Mouse (Mus musculus): ENCODE measurements at regions not wholly inside any gene's neighbourhood (a gene's known extent, or its start where the extent isn't known, plus 50 kb on each side); places are given as distances from the start of the nearest gene placed in this dataset.

DNA sequence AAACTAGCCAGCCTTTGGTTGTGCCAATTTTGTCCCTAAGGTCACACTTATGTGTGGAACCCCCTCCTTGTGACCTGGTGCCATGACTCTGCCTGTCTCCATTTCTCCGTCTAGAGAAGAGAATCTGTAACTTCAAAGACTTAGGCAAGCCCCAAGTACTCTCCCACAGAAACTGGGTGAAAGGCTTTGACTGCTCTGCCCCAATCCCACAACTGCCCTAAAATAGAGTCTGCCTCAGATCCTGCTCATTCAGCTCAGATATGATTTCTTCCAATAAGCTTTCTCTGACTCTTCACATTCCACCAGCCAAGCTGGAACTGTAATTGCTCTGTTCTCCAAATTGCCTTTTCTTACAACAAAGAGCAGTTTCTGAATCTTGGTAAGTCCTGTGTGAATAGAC lies 107.4 kb upstream of the Bcl6 start:
- DNase-seq (ENCODE audit: low spot score), result no peak

- DNase-seq (ENCODE audit: low spot score), result no peak
These were observed 107.0 kb upstream of the Bcl6 start for GRCm38 (mm10) chr16:24095630-24096029.

- no peak for DNase-seq (ENCODE audit: low spot score)
These were observed 105.9 kb upstream of the Bcl6 start for GRCm38 (mm10) chr16:24094566-24094965.

DNA sequence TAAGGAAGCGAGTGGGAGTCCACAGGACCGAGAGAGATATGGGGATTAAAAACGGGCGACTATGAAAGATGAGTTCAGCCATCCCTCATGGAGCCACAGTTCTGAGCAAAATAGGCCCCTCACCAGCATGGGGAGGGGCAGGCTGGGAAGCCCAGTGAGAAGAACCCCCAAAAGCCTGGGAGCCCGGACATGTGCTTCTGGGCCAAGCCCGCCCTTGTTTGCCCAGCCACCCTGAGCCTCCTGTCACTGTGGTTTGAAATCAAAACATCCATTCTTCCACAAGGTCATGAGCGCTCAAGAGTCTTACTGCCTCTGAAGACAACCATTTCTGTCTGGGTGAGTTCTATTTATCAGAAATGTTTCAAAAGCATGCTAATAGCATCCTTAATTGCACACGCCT lies 105.0 kb upstream of the Bcl6 start:
- DNase-seq (ENCODE audit: low spot score), result no peak

GRCm38 (mm10) chr16:24092616-24093525 lies 104.2 kb upstream of the Bcl6 start:
- no peak for DNase-seq (ENCODE audit: low spot score)

DNA sequence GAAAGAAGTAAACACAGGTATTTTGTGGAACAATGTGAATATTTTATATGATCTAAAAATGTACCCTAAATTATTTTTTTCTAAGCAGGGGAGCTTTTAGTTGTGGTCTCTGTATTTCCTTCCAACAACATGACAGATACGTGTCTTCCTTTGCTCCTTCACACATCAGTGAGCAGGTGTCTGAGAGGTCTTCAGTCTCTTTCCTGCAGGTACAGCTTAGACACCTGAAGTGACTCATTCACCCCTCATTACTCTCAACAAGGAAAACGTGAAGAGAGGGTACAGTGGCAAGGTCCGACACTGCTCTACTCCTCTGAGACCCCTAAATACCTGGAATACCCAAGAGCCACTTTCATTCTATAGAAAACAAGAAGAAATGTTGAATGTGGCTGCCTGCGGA lies 103.5 kb upstream of the Bcl6 start:
- no peak for DNase-seq (ENCODE audit: low spot score)

- DNase-seq (ENCODE audit: low spot score), result no peak
These were observed 102.3 kb upstream of the Bcl6 start for GRCm38 (mm10) chr16:24090981-24091380.

DNA sequence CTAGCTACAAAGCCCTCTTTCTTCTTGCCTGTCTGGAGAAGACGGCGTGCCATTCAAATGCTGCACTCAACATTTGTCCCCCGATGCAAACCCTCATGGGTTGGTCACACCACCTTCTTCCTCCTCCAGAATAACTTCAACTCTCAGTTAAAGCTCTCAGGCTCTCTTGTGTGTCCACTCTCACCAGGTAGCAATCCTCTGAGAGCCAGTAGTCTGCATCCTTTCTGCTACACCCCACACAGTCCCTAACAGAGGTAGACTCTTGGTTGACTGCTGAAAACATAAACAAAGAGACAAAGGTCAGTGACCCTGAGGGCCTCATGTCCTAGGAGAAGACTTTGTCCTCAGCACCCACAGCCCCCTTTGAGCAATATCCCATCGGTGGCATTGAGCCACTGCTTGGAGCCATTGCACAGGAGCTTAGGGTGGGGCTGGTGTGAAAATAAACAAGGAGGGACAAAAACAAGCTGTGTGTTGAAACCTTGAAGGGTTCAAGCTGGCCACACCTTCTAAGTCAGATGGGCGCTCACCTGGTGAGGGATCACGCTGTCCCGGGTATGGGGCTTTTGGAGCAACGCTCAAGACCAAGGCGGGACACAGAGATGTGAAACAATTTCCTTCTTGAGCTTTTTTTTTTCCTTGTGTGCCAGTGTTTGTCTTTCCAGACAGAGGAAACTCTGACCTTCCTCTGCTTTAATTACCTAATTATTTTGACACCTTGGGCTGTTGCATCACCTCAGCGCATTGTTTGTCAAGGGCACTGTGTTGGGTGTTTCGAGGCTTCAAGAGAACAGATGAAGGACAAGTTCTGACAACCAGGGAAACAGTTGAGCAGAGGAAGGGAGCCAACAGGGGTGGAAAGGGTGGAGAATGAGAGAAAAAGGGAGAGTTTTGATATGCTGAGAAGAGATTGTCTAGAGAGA lies 101.4 kb upstream of the Bcl6 start:
- DNase-seq (ENCODE audit: low spot score), result no peak

DNA sequence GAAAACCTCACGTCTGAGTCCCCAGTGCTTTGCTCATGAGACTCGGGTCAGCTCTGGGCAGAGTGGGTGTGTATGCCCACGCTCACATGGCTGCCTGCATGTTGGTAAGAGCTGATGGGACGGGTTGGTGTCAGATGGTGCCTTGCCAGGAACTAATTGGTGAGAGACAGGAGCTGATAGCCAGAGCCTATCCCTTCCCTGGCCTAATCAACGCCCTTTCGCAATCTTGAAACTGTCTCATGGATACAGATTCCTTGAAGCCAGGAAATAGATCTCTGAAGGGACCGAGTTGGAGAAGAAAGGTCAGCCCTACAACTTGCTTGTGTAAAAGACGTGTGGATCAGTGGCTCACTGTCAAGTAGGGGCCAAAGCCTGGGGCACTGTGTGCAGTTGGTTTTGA lies 95.3 kb upstream of the Bcl6 start:
- DNase-seq (ENCODE audit: low spot score), result no peak

DNA sequence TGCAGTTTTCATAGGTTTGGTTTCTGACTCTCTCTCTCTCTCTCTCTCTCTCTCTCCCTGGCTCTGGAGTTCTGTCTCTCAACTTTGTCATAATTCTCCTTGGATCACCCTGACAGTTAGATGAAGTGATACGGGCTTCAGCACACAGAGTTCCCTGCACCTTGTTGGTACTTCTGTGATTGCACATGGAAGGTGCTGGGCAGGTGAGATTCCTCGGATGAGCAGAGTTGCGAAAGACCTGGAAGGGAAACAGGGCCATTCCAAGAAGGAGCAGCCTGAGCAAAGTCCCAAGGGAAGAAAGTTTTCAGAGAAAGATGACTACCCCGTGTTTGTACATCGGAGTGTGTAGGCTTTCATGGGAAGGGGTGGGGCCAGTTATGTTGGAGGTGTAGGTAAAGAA lies 91.8 kb upstream of the Bcl6 start:
- no peak for DNase-seq (ENCODE audit: low spot score)

GRCm38 (mm10) chr16:24078622-24079021 lies 90.0 kb upstream of the Bcl6 start:
- DNase-seq (ENCODE audit: low spot score), result no peak

DNA sequence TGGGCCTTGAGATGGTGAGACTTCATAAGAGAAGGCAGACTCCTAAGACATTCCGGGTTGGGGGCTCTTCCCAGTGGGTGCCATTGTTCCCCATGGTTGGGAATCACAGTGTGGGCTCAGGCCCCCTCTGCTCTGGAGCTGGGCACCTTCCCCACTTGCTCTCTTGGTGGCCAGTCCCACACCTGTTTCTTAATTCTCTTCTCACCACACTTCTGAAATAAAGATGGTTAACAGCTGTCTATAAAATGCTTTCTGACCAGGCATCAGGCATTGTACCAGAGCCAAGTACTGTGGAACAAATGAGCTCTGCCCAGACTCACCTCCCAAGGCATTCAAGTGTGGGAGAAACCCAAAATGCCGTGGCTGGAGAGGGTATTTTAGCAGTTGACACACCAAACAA lies 88.8 kb upstream of the Bcl6 start:
- DNase-seq (ENCODE audit: low spot score), result no peak

DNA sequence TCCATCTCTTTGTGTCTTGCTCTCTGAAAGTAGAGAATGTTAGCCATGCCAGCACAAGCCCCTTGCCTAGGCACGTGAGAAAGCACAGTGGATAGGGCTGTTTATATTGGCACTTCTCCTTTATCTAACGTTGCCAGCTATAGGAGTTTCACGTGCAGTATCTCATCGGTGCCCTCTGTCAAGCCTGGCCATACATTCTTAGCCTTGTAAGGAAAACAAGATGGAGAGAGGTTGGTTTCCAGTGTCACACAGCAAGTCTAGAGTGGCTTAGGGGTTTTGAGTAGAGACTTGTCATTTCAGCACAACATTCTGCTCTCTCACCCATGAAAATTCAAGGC lies 88.1 kb upstream of the Bcl6 start:
- no peak for DNase-seq (ENCODE audit: low spot score)

- no peak for DNase-seq (ENCODE audit: low spot score)
These were observed 87.6 kb upstream of the Bcl6 start for GRCm38 (mm10) chr16:24076109-24076798.

GRCm38 (mm10) chr16:24073613-24074244 lies 85.1 kb upstream of the Bcl6 start:
- no peak for DNase-seq (ENCODE audit: low spot score)

DNA sequence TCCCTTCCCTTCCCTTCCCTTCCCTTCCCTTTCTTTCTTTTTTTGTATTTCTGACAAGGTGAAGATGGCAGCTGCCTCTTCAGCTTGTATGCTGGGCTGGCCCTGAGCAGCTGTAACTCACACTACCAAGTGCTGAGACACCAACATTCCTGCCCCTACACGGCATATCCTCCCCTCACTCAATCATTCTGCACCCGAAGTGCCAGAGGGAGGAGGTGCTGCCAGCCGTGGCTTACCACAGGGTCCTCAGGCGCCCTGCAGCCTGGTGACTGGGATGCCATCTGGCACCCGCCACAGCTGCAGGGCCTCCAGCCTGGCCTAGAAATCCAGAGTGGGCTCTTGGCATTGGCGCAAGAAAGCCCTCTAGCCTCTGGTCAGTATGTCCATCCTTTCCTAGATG lies 84.4 kb upstream of the Bcl6 start:
- no peak for DNase-seq (ENCODE audit: low spot score)

DNA sequence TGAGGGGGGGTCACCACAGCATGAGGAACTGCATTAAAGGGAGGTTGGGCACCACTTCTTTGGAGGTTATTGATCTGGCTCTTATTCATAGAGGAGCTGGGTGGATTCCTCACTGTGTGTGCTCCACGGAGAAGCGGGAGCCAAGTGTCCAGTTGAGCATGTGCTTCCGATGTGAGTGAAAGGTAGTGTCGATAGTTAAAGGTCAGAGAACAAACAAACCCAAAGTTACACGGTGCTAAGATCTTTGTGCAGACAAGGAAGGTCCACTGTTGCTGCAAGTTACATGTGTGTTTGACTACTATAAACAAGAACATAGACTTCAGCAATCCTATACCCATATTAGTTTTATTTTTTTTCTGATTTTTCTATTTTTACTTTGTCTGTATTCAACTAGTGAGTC lies 80.8 kb upstream of the Bcl6 start:
- no peak for DNase-seq (ENCODE audit: low spot score)

DNA sequence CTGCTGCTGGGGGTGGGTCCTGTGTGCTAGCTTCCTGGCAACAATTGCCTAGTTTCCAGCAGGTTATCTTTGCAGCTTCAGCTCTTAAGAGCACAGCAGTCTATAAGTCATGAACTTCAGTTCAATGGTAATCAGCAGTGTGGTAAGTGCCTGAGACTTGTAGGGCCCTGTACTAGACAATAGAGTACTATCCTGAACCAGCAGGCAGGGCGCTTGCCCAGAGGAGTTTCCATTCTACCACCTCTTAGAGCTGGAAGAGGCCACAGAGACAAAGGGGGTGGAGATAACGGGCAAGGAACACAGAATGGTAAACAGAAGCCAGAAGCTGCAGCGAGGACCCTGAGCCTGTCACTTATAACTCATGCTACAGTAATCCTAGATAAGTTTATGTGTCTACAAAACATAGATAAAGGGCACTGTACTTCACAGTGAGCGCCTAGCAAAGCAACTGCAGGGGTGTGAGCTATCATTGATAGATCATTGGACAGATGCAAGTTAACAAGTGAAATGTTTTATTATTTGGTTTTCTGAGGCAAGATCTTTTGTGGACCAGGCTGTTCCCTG lies 79.7 kb upstream of the Bcl6 start:
- DNase-seq (ENCODE audit: low spot score), result no peak

- no peak for DNase-seq (ENCODE audit: low spot score)
These were observed 73.7 kb upstream of the Bcl6 start for GRCm38 (mm10) chr16:24062314-24062713.

- DNase-seq (ENCODE audit: low spot score), result no peak
These were observed 72.8 kb upstream of the Bcl6 start for GRCm38 (mm10) chr16:24061496-24061895.

DNA sequence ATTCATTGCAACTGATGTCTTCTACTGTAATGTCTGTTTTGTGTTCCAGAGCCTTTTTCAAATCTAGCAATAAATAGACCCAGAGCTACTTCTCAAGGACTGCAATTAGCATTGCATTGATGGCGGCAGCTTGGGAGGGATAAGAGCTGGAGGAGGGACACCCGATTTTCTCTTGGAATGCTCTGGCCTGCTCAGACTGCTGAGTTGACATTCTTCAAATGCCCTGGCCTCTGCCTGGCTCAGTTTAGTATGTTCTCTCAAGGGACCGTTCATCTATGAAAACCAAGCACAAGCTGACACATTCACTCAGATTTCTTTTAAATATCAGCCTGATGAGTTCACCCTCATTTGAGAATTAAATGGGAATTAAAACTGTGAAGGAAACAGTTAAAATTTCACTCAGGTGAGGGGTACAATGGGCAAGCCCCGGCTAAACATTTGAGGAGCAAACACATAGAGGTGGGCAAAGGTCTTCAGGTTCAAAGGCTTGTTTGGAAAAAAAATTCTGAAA lies 70.5 kb upstream of the Bcl6 start:
- no peak for DNase-seq (ENCODE audit: low spot score)

Measured in heart, adult 8-10 months (tissue).